Mouse (Mus musculus) small intestine, adult 2 months (tissue): ENCODE results near the gene Ogfod2. TPM values are rescaled to one million over a fixed set of nuclear protein-coding genes. Genes with fewer than 3 reads are reported as not detected.

ENCODE experiments used
- H3K27ac ChIP-seq: fragments of 200-500 bp; 2 replicates; pipeline ENCODE4 v1.5.1; 2012; ENCODE audit warnings: low read depth, low read length, control low read depth, inconsistent platforms; ENCODE audit not compliant: insufficient read depth
- H3K27me3 ChIP-seq: fragments of 200-500 bp; 2 replicates; pipeline ENCODE4 v1.6.1; 2012; ENCODE audit warnings: mild to moderate bottlenecking, moderate library complexity, low read length, inconsistent platforms; ENCODE audit not compliant: control insufficient read depth, insufficient read depth
- H3K36me3 ChIP-seq: fragments of 200-500 bp; 2 replicates; pipeline ENCODE4 v1.6.1; 2012; ENCODE audit warnings: mild to moderate bottlenecking, low read length, control low read depth, inconsistent platforms; ENCODE audit not compliant: control insufficient read depth, insufficient read depth
- H3K4me1 ChIP-seq: fragments of 200-500 bp; 2 replicates; pipeline ENCODE4 v1.6.1; 2012; ENCODE audit warnings: low read length, inconsistent platforms, mixed read lengths; ENCODE audit not compliant: control insufficient read depth, insufficient read depth, insufficient read length
- H3K4me3 ChIP-seq: fragments of 200-500 bp; 2 replicates; pipeline ENCODE4 v1.5.1; 2012; ENCODE audit warnings: low read depth, mild to moderate bottlenecking, control low read depth, inconsistent platforms, low read length, moderate library complexity
- CTCF ChIP-seq: fragments of 200-500 bp; IDR thresholded peaks from 2 replicates; pipeline ENCODE4 v1.5.1; 2012; ENCODE audit warnings: low read depth, mild to moderate bottlenecking, control low read depth, inconsistent platforms, low read length, moderate library complexity, mixed read lengths; ENCODE audit not compliant: insufficient replicate concordance, insufficient read length; ENCODE audit errors: extremely low read depth
- POLR2A ChIP-seq: fragments of 200-500 bp; IDR thresholded peaks from 2 replicates; pipeline ENCODE4 v1.6.1; 2012; ENCODE audit warnings: low read depth, mild to moderate bottlenecking, control low read depth, inconsistent platforms, low read length, moderate library complexity
- WGBS: fragments of 180-500 bp; shearing (Covaris S2); methylation state at CpG from one replicate; pipeline ENCODE4 v1.1.7; 2018; 5-methylcytosine and 5-hydroxymethylcytosine counted together
- polyA plus RNA-seq: library from polyadenylated mRNA; depleted of rRNA; stranded (reverse); fragments of >200 nt; gene quantifications from 2 replicates; pipeline ENCODE4 v1.2.3, GENCODE M21; 2012

The Ogfod2 gene
- polyA plus RNA-seq, 1 experiment = 48.7 TPM

DNA sequence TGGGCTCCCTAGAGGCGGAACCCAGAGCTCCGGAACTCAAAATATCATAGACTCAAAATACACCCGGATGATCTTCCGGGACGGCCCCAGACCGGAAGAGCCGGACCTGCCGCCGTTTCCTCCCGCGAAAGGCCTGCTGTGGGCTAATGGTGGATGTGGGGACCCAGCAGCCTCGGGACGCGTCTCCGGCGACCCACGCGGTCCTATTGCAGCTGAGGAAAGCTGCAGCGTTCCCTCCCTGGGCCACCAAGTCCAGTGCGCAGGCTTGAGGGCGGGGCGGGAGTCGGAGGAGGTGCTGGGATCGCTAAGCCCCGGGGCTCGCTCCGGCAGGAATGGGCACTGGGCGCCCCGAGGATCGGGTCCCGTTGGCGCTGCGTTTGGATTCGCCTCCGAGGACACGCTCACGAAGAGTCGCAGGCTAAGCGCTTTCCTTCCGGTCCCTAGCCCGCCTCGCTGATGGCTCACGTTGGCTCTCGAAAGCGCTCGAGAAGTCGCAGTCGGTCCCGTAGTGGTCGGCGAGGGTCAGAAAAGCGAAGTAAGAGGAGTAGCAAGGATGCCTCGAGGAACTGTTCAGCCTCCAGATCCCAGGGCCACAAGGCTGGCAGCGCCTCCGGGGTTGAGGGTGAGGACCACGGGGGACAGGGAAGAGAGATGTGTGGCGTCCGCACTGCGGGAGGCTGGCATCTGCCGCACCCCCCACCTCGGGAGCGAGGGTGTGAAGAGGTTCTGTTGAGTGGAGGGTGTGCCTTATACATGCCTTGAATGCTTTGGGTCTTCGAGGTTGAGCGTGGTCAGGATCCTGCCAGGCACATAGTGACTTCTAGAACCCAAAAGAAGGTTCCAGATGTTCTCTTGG is 4.1 kb downstream of the Ogfod2 start, which contains the start of gene Arl6ip4:
Gene Arl6ip4 (plus strand): TSS at position 100 of the 856 bp plus-strand sequence.
- H3K27me3 ChIP-seq = no peaks in the 10 kb centered on the region
- H3K27ac ChIP-seq = 0 out of 2 replicates have a peak within 1 kb of the TSS, but pooled peaks have one; percentile 37
- peaks cover 11% of the 10 kb centered on the region; the same call in 1 of the 2 replicates for H3K36me3 ChIP-seq
- TF ChIP-seq POLR2A (peak; percentile 33; the same call in 1 of the 2 replicates), CTCF (peak; percentile 12; the same call in 1 of the 2 replicates)
- peak within 1 kb of the TSS; percentile 83 for H3K4me3 ChIP-seq
- WGBS = under 1% methylated on average over 64 of the region's 64 CpGs
- H3K4me1 ChIP-seq = peaks cover 16% of the 10 kb centered on the region

DNA sequence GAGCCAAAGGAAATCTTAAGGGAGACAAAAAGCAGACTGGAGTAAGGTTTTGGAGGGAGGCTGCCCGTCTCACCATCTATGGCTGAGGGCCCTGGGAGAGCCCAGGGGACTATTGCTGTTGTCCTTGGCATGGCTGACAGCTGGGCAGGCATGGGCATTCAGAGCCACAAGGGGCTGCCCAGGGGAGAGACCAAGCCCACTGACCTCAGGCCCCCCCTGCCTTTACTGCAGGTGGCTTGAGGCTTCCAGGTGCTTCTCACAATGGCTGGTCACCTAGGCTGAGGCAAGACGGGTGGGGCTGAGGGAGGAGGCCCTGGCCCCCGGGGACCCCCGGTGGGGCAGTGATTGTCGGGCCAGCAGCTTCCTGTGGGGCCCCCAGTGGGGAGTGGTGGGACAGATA is 7.1 kb downstream of the Ogfod2 start:
- TF ChIP-seq POLR2A = no peak
- Histone ChIP-seq H3K27me3 (no peaks in the 10 kb centered on the region), H3K36me3 (peaks cover 11% of the 10 kb centered on the region; the same call in 1 of the 2 replicates), H3K4me1 (peaks cover 9% of the 10 kb centered on the region), H3K27ac (no peak overlapping the region), H3K4me3 (no peak overlapping the region)
- 63% methylated on average over 5 of the region's 5 CpGs for WGBS

DNA sequence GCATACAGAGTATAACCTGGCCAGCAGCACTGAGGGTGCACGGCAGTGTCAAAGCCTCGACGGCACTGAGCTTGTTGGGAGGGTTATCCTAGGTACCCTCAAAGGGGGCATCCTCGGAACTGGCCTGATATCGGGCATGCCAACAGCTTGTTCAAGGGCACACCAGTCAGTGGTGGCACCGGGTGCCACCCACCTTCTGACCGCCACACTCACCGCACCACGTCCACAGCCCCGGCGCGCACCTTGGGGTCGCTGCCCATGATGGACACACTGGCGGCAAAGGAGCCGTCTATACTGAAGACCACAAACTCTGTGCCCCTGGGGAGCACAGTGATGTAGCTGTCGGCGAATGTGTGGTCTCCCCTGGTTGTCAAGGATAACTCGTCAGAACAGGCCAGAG is 10.3 kb downstream of the Ogfod2 start:
- H3K4me3 ChIP-seq = no peak overlapping the region
- H3K27ac ChIP-seq = no peak overlapping the region
- TF ChIP-seq POLR2A (no peak), CTCF (no peak)
- no peaks in the 10 kb centered on the region for H3K27me3 ChIP-seq
- WGBS = 93% methylated on average over 18 of the region's 18 CpGs
- H3K4me1 ChIP-seq = no peaks in the 10 kb centered on the region
- peaks cover 9% of the 10 kb centered on the region; the same call in 1 of the 2 replicates for H3K36me3 ChIP-seq

GRCm38 (mm10) chr5:124125093-124125492 is 13.0 kb downstream of the Ogfod2 start:
- TF ChIP-seq CTCF = no peak
- TF ChIP-seq POLR2A = no peak
- no peaks in the 10 kb centered on the region for H3K4me1 ChIP-seq
- H3K27ac ChIP-seq = no peak overlapping the region
- H3K27me3 ChIP-seq = no peaks in the 10 kb centered on the region
- no peak overlapping the region for H3K4me3 ChIP-seq
- WGBS = 87% methylated on average over 11 of the region's 11 CpGs
- H3K36me3 ChIP-seq = no peaks in the 10 kb centered on the region; the same call in 1 of the 2 replicates

DNA sequence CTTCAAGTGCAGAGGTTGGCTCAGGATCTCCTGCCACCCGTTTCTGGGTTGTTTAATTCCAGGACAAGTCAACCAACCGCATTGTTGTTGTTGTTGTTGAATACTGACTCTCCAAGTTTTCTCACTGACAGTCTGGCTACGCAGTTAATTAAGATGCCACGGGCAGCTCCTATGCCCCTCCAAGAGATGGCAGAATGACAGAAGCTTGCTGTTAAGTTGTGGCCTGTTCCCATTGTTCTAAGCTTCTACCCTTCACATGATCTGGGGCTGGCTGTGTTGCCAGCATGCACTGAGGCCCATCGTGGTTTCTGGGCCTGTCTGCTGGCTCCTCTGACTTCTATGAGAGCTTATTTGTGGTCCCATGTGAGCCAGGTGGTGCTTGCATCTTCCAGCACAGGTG is 22.2 kb downstream of the Ogfod2 start:
- no peak overlapping the region for H3K27ac ChIP-seq
- no peaks in the 10 kb centered on the region for H3K36me3 ChIP-seq
- TF ChIP-seq POLR2A (no peak), CTCF (no peak)
- H3K4me1 ChIP-seq = no peaks in the 10 kb centered on the region
- WGBS = 89% methylated on average over 5 of the region's 5 CpGs
- no peaks in the 10 kb centered on the region for H3K27me3 ChIP-seq
- no peak overlapping the region for H3K4me3 ChIP-seq

- Histone ChIP-seq H3K36me3 (no peaks in the 10 kb centered on the region), H3K4me3 (no peak overlapping the region), H3K4me1 (no peaks in the 10 kb centered on the region), H3K27ac (no peak overlapping the region), H3K27me3 (no peaks in the 10 kb centered on the region)
- TF ChIP-seq CTCF (no peak), POLR2A (no peak)
- 56% methylated on average over 7 of the region's 7 CpGs for WGBS
Measured at GRCm38 (mm10) chr5:124138066-124138465, 26.0 kb downstream of the Ogfod2 start.

DNA sequence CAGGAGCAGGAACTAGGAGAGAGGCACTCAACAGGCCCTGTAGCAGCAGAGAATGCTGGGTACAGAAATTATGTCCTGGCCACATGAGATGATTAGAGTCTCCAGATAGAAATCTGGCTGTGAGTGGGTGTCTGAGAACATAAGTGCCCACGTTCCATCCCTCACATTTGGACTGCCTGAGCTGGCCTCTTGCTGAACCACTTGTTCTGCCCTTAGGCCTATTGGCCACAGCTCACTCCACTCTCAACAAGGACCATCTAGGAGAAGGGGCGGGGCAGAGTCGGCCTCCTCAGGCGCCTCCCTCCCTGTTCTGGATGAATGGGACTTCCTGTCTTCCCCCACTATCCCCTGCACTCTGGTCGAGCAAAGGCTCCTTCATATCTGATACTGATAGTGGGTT is 36.9 kb downstream of the Ogfod2 start:
- WGBS = 46% methylated on average over 5 of the region's 5 CpGs
- TF ChIP-seq POLR2A = no peak
- no peak for TF ChIP-seq CTCF

More for the DNA sequence above, 36.9 kb downstream of the Ogfod2 start:
- Histone ChIP-seq H3K4me3 (no peak overlapping the region), H3K36me3 (no peaks in the 10 kb centered on the region), H3K27me3 (no peaks in the 10 kb centered on the region), H3K4me1 (no peaks in the 10 kb centered on the region), H3K27ac (no peak overlapping the region)
